Mouse (Mus musculus) heart, adult 2 months (tissue): ENCODE data around the gene Naa35.

Experiments
- CTCF ChIP-seq: fragments of 200-600 bp; IDR thresholded peaks from 2 replicates; pipeline ENCODE4 v1.8.1; 2022; ENCODE audit warnings: antibody characterized with exemption, mild to moderate bottlenecking, moderate library complexity
- EP300 ChIP-seq: fragments of 200-500 bp; IDR thresholded peaks from 2 replicates; pipeline ENCODE4 v1.6.1; 2011; ENCODE audit warnings: low read depth, low read length, control low read depth; ENCODE audit not compliant: insufficient read depth
- POLR2A ChIP-seq: fragments of 200-500 bp; IDR thresholded peaks from 2 replicates; pipeline ENCODE4 v1.6.1; 2011; ENCODE audit warnings: mild to moderate bottlenecking, low read depth, low read length, control low read depth; ENCODE audit not compliant: insufficient read depth

DNA sequence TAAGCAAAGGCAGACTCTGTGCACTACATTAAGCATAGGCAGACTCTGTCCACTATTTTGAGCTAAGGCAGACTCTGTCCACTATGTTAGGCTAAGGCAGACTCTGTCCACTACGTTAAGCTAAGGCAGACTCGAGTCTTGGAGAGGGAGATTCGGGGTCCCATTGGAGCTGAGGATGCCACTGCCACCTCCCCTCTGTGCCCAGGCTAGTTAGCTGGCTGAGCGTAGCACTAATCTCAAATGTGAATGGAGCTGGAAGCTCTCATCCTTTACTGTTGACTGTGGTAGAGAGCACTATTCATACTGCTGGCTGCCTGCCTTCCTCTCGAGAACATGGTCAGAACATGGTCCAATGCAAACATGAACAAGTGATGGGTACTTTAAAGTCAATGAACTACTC, 46.4 kb upstream of the Naa35 start:
- TF ChIP-seq POLR2A, result no peak
- TF ChIP-seq CTCF, result no peak
- no peak for TF ChIP-seq EP300
